Mouse (Mus musculus) intestine, postnatal 0 days (tissue): ENCODE data around the gene Polr2h. TPM values are rescaled to one million over a fixed set of nuclear protein-coding genes. Genes with fewer than 3 reads are reported as not detected.

ENCODE experiments used
- ATAC-seq: fragments of 200-750 bp; cut with Nextera tagmentation; 2 replicates; pipeline ENCODE4 v1.8.0; 2017; ENCODE audit warnings: mild to moderate bottlenecking, moderate TSS enrichment, moderate library complexity
- H3K27ac ChIP-seq: fragments of 300-500 bp; sonication (generic); 2 replicates; pipeline ENCODE4 v1.5.1; 2014; ENCODE audit warnings: mild to moderate bottlenecking, low read depth, low read length, moderate library complexity
- H3K27me3 ChIP-seq: fragments of 300-500 bp; sonication (generic); replicated peaks from 2 replicates; pipeline ENCODE4 v1.6.1; 2014; ENCODE audit warnings: low read length, mixed read lengths; ENCODE audit not compliant: control insufficient read depth, insufficient read depth
- H3K36me3 ChIP-seq: fragments of 300-500 bp; sonication (generic); 2 replicates; pipeline ENCODE4 v1.6.1; 2014; ENCODE audit warnings: mild to moderate bottlenecking, moderate library complexity; ENCODE audit not compliant: control insufficient read depth, insufficient read depth
- H3K4me1 ChIP-seq: fragments of 300-500 bp; sonication (generic); replicated peaks from 2 replicates; pipeline ENCODE4 v1.6.1; 2014; ENCODE audit warnings: antibody characterized with exemption, low read length, mixed read lengths; ENCODE audit not compliant: control insufficient read depth, insufficient read depth
- H3K4me2 ChIP-seq: fragments of 300-500 bp; sonication (generic); replicated peaks from 2 replicates; pipeline ENCODE4 v1.6.1; 2014; ENCODE audit warnings: low read depth, mild to moderate bottlenecking, moderate library complexity
- H3K4me3 ChIP-seq: fragments of 300-500 bp; sonication (generic); 2 replicates; pipeline ENCODE4 v1.5.1; 2014; ENCODE audit warnings: low read depth, low read length
- H3K9ac ChIP-seq: fragments of 300-500 bp; sonication (generic); 2 replicates; pipeline ENCODE4 v1.6.1; 2014; ENCODE audit warnings: mild to moderate bottlenecking, low read depth, low read length
- H3K9me3 ChIP-seq: fragments of 300-500 bp; sonication (generic); 2 replicates; pipeline ENCODE4 v1.6.1; 2016; ENCODE audit warnings: mixed run types; ENCODE audit not compliant: control insufficient read depth
- CTCF ChIP-seq: sonication (generic); IDR thresholded peaks from 2 replicates; pipeline ENCODE4 v1.5.1; 2016; ENCODE audit warnings: low read depth, mild to moderate bottlenecking, control low read depth, antibody characterized with exemption, moderate library complexity
- WGBS: fragments of 180-500 bp; shearing (Covaris S2); extraction: QIAGEN DNeasy Blood & Tissue Kit; methylation state at CpG from one replicate; pipeline ENCODE4 v1.1.7; 2014; 5-methylcytosine and 5-hydroxymethylcytosine counted together
- polyA plus RNA-seq: library from polyadenylated mRNA; unstranded; fragments of >200 nt; fragmentation: Nextera tagmentation; extraction: Ambion mirVana; gene quantifications from 2 replicates; pipeline ENCODE4 v1.2.1, GENCODE M21; 2015

Polr2h gene
- polyA plus RNA-seq, 1 experiment from 2014 or later, result 52.9 TPM

- no peaks in the 10 kb centered on the region for H3K9me3 ChIP-seq
- no peak overlapping the region for H3K4me2 ChIP-seq
- 0 out of 2 replicates have a peak, but pooled peaks have one; percentile 8 for TF ChIP-seq CTCF
- peaks cover 59% of the 10 kb centered on the region for H3K36me3 ChIP-seq
- no peak overlapping the region for H3K4me3 ChIP-seq
- ATAC-seq, result no peak
- WGBS, result 81% methylated on average over 9 of the region's 9 CpGs
- H3K27me3 ChIP-seq, result no peaks in the 10 kb centered on the region
- H3K27ac ChIP-seq, result no peak overlapping the region
- H3K4me1 ChIP-seq, result 0 out of 2 replicates have a peak, but pooled peaks cover 3% of the 10 kb centered on the region
- no peak overlapping the region for H3K9ac ChIP-seq
Observed at GRCm38 (mm10) chr16:20712190-20712589, 5.3 kb upstream of the Polr2h start.

- H3K27ac ChIP-seq, result 0 out of 2 replicates have a peak overlapping the region, but pooled peaks have one; percentile 15
- H3K27me3 ChIP-seq, result no peaks in the 10 kb centered on the region
- H3K4me1 ChIP-seq, result 0 out of 2 replicates have a peak, but pooled peaks cover 3% of the 10 kb centered on the region
- TF ChIP-seq CTCF, result no peak
- H3K9me3 ChIP-seq, result no peaks in the 10 kb centered on the region
- H3K36me3 ChIP-seq, result peaks cover 52% of the 10 kb centered on the region
- no peak overlapping the region for H3K9ac ChIP-seq
- 61% methylated on average over 7 of the region's 7 CpGs for WGBS
- H3K4me3 ChIP-seq, result no peak overlapping the region
- H3K4me2 ChIP-seq, result no peak overlapping the region
- ATAC-seq, result no peak
Observed at GRCm38 (mm10) chr16:20712889-20713288, 4.6 kb upstream of the Polr2h start.

GRCm38 (mm10) chr16:20714307-20715080, 3.0 kb upstream of the Polr2h start:
- H3K36me3 ChIP-seq, result peaks cover 38% of the 10 kb centered on the region
- H3K4me3 ChIP-seq, result peak overlapping the region; percentile 68
- 0 out of 2 replicates have a peak, but pooled peaks cover 5% of the 10 kb centered on the region for H3K4me1 ChIP-seq
- H3K4me2 ChIP-seq, result peak overlapping the region; percentile 92
- no peak overlapping the region for H3K9ac ChIP-seq
- H3K27ac ChIP-seq, result no peak overlapping the region
- no peaks in the 10 kb centered on the region for H3K9me3 ChIP-seq
- no peak for ATAC-seq
- H3K27me3 ChIP-seq, result no peaks in the 10 kb centered on the region
- 35% methylated on average over 11 of the region's 11 CpGs for WGBS
- TF ChIP-seq CTCF, result no peak

GRCm38 (mm10) chr16:20715161-20715560, 2.3 kb upstream of the Polr2h start:
- peak overlapping the region; percentile 62; the same call in 1 of the 2 replicates for H3K9ac ChIP-seq
- H3K36me3 ChIP-seq, result peaks cover 31% of the 10 kb centered on the region
- no peak for ATAC-seq
- H3K4me1 ChIP-seq, result 0 out of 2 replicates have a peak, but pooled peaks cover 5% of the 10 kb centered on the region
- TF ChIP-seq CTCF, result no peak
- peak overlapping the region; percentile 92 for H3K4me2 ChIP-seq
- no peaks in the 10 kb centered on the region for H3K9me3 ChIP-seq
- no peaks in the 10 kb centered on the region for H3K27me3 ChIP-seq
- no peak overlapping the region for H3K27ac ChIP-seq
- H3K4me3 ChIP-seq, result peak overlapping the region; percentile 68
- WGBS, result 39% methylated on average over 2 of the region's 2 CpGs

GRCm38 (mm10) chr16:20715566-20715965, 1.9 kb upstream of the Polr2h start:
- H3K9ac ChIP-seq, result peak overlapping the region; percentile 62
- TF ChIP-seq CTCF, result no peak
- H3K9me3 ChIP-seq, result no peaks in the 10 kb centered on the region
- 2% methylated on average over 10 of the region's 12 CpGs for WGBS
- H3K36me3 ChIP-seq, result peaks cover 30% of the 10 kb centered on the region
- no peaks in the 10 kb centered on the region for H3K27me3 ChIP-seq
- 0 out of 2 replicates have a peak, but pooled peaks cover 5% of the 10 kb centered on the region for H3K4me1 ChIP-seq
- H3K4me3 ChIP-seq, result peak overlapping the region; percentile 68
- no peak for ATAC-seq
- H3K4me2 ChIP-seq, result peak overlapping the region; percentile 92
- H3K27ac ChIP-seq, result peak overlapping the region; percentile 97

GRCm38 (mm10) chr16:20715976-20716840, 1.3 kb upstream of the Polr2h start:
- H3K4me3 ChIP-seq, result peak overlapping the region; percentile 68
- peak overlapping the region; percentile 92 for H3K4me2 ChIP-seq
- H3K36me3 ChIP-seq, result peaks cover 25% of the 10 kb centered on the region
- peak overlapping the region; percentile 97 for H3K27ac ChIP-seq
- no peaks in the 10 kb centered on the region for H3K9me3 ChIP-seq
- TF ChIP-seq CTCF, result peak; percentile 56
- no peaks in the 10 kb centered on the region for H3K27me3 ChIP-seq
- ATAC-seq, result peak; percentile 52
- WGBS, result under 1% methylated on average over 58 of the region's 68 CpGs
- peak overlapping the region; percentile 62 for H3K9ac ChIP-seq
- H3K4me1 ChIP-seq, result 0 out of 2 replicates have a peak, but pooled peaks cover 5% of the 10 kb centered on the region
